Mouse (Mus musculus): ENCODE results near the gene Asic1.

Asic1 gene

GRCm38 (mm10) chr15:99663964-99664599 lies 6.1 kb upstream of the Asic1 start:
- intact Hi-C loops (cut with DNase I), result no loop called here

- intact Hi-C loops (cut with DNase I), result loop anchor here (5.0 kb wide), 1 partner anchor 168 kb away; no protein-coding TSS in a partner anchor
Measured at GRCm38 (mm10) chr15:99664600-99665451, 5.3 kb upstream of the Asic1 start.

- intact Hi-C loops (cut with DNase I), result loop anchor here (5.0 kb wide), 1 partner anchor 170 kb away; no protein-coding TSS in a partner anchor
Measured at GRCm38 (mm10) chr15:99667544-99667943, 2.6 kb upstream of the Asic1 start.

- intact Hi-C loops (cut with DNase I), result loop anchor here (1.0 to 5.0 kb wide), 2 partner anchors 73 to 172 kb away; no protein-coding TSS in a partner anchor
Measured at GRCm38 (mm10) chr15:99668881-99669280, 1.3 kb upstream of the Asic1 start.

- intact Hi-C loops (cut with DNase I), result loop anchor here (1.0 to 5.0 kb wide), 2 partner anchors 73 to 172 kb away; no protein-coding TSS in a partner anchor
Measured at GRCm38 (mm10) chr15:99669392-99669791, 776 bp upstream of the Asic1 start.

GRCm38 (mm10) chr15:99670964-99671670 lies 949 bp downstream of the Asic1 start:
- intact Hi-C loops (cut with DNase I), result no loop called here

- intact Hi-C loops (cut with DNase I), result no loop called here
Measured at GRCm38 (mm10) chr15:99671783-99672182, 1.6 kb downstream of the Asic1 start.

GRCm38 (mm10) chr15:99674866-99675265 lies 4.7 kb downstream of the Asic1 start:
- intact Hi-C loops (cut with DNase I), result no loop called here

GRCm38 (mm10) chr15:99677089-99677488 lies 6.9 kb downstream of the Asic1 start:
- intact Hi-C loops (cut with DNase I), result no loop called here

- intact Hi-C loops (cut with DNase I), result no loop called here
Measured at GRCm38 (mm10) chr15:99678063-99678800, 8.1 kb downstream of the Asic1 start.

- intact Hi-C loops (cut with DNase I), result no loop called here
Measured at GRCm38 (mm10) chr15:99679008-99679407, 8.8 kb downstream of the Asic1 start.

- intact Hi-C loops (cut with DNase I), result no loop called here
Measured at GRCm38 (mm10) chr15:99682880-99683279, 12.7 kb downstream of the Asic1 start.

- intact Hi-C loops (cut with DNase I), result no loop called here
Measured at GRCm38 (mm10) chr15:99684156-99684555, 14.0 kb downstream of the Asic1 start.

- intact Hi-C loops (cut with DNase I), result no loop called here
Measured at GRCm38 (mm10) chr15:99688712-99689111, 18.5 kb downstream of the Asic1 start.

GRCm38 (mm10) chr15:99690924-99691323 lies 20.8 kb downstream of the Asic1 start:
- intact Hi-C loops (cut with DNase I), result loop anchor here (5.0 kb wide), 1 partner anchor 189 kb away; no protein-coding TSS in a partner anchor

- intact Hi-C loops (cut with DNase I), result loop anchor here (5.0 kb wide), 1 partner anchor 190 kb away; no protein-coding TSS in a partner anchor
Measured at GRCm38 (mm10) chr15:99691976-99692375, 21.8 kb downstream of the Asic1 start.

- intact Hi-C loops (cut with DNase I), result no loop called here
Measured at GRCm38 (mm10) chr15:99697309-99697708, 27.1 kb downstream of the Asic1 start.

GRCm38 (mm10) chr15:99698533-99699085 lies 28.4 kb downstream of the Asic1 start:
- intact Hi-C loops (cut with DNase I), result no loop called here

GRCm38 (mm10) chr15:99699715-99700114 lies 29.5 kb downstream of the Asic1 start:
- intact Hi-C loops (cut with DNase I), result no loop called here

All from adrenal gland (tissue).